Mouse (Mus musculus) megakaryocyte progenitor cell, adult 5-6 weeks (primary cell): ENCODE measurements around the gene Ppfibp1. TPM values are rescaled to one million over a fixed set of nuclear protein-coding genes. Genes with fewer than 3 reads are reported as not detected.

Experiments used
- ATAC-seq: replicated peaks from 2 replicates; pipeline ENCODE4 v1.8.0; 2016; ENCODE audit warnings: mild to moderate bottlenecking, moderate TSS enrichment, inconsistent platforms; ENCODE audit not compliant: poor library complexity
- total RNA-seq, 2 experiments: library from RNA; stranded (forward) in 1 of 2; stranded (reverse) in 1 of 2; fragments of 157-497, 149-512 nt in 1 of 2; fragments of 200-1000 nt in 1 of 2; gene quantifications; 2 replicates each; pipeline versions ENCODE4 v1.2.3 to v1.2.4; 2015 to 2017

The Ppfibp1 gene
- total RNA-seq, 2 experiments from 2014 or later = 6.8 to 9.8 TPM

DNA sequence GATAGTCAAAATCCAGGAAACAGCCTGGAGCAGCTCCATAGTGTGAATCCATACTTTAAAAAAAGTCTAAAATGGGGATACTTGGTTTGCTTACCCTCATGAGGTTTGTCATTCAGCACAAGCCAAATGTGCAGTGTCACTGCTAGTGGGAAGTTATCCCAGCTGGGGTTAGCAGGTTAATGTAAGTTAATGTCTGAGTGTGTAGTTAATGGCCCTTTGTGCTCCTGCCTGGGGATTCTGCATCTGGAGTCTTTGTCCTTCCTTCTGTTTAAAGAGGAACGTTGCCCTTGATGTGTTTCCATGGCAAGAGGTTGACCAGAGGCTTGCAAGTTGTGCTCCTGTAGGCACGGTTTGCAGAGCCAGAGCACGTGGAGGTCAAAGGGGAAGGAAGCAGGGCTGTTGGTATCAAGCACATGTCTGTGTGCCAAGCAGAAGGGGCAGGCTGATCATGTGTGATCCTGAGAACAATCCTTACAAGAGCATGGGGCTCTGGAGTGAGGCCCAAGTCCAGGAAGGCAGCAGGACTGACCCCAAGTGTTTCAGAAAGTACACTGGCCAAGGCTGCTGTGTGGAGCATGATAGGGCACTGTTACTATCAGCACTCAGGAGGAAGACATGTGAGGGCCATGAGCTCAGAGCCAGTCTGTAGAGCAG, 24.7 kb downstream of the Ppfibp1 start:
- peak; percentile 58 for ATAC-seq

GRCm38 (mm10) chr6:146913489-146914198, 25.4 kb downstream of the Ppfibp1 start:
- peak; percentile 41 for ATAC-seq

DNA sequence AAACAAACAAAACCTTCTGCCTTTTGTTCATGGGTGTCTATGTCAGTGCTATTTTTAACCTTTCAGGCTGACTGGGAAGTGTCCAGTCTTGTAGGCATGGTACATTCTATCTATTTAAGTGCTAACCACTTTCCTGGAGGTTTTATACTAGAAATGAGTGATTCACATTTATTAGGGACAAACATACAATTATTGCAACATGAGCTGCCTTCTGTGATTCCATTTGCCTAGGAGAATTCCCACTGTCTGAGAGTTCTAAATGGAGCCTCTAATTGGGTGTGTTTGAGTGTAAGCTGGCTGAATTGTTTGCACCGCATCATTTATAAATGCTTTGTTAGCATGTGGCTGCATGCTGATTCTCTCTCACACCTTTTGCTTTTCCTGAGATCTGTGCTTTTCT, 27.5 kb downstream of the Ppfibp1 start:
- no peak for ATAC-seq

DNA sequence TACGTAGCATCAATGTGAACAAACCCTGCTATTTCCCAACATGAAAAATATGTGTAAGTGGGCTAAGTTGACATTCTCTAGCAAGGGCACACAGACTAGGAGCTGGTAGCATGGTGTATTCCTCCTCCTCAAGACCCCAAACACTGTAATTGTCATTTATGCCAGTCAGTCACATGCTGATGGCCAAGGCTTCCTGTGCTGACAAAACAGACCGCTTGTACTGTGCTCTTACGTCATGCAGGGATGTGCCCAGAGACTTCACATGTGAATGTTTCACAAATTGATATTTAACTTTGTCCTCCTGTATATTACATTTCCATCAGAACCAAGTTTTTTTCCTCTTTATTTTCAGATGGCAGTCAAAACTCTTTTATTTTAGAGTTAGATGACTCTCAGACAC, 29.1 kb downstream of the Ppfibp1 start:
- no peak for ATAC-seq

- no peak for ATAC-seq
Measured at GRCm38 (mm10) chr6:146918341-146918740, 30.1 kb downstream of the Ppfibp1 start.

GRCm38 (mm10) chr6:146926415-146926980, 38.2 kb downstream of the Ppfibp1 start:
- no peak for ATAC-seq

- no peak for ATAC-seq
Measured at GRCm38 (mm10) chr6:146928108-146928507, 39.8 kb downstream of the Ppfibp1 start.

- ATAC-seq = no peak
Measured at GRCm38 (mm10) chr6:146929031-146929430, 40.7 kb downstream of the Ppfibp1 start.

DNA sequence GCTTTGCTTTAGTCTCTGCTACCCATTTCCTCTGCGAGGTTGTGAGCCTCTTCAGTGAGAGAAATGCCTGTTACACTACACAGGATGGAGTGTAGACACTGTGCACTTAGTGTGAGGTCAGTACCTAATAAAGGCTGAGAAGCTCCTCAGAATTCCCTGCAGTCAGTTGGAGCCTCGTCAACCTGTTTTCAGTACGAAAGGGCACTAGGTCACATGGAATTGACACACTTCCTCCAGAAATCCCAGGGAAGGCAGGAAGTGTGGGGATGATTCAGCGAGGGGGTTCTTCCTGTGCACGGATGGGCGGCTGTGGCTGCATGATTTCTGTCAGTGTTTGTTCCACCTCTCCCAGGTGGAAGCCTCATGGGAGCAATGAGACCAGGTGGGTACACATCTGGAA, 44.8 kb downstream of the Ppfibp1 start:
- no peak for ATAC-seq

GRCm38 (mm10) chr6:146935957-146936356, 47.7 kb downstream of the Ppfibp1 start:
- no peak for ATAC-seq

GRCm38 (mm10) chr6:146939026-146939425, 50.7 kb downstream of the Ppfibp1 start:
- ATAC-seq = no peak

DNA sequence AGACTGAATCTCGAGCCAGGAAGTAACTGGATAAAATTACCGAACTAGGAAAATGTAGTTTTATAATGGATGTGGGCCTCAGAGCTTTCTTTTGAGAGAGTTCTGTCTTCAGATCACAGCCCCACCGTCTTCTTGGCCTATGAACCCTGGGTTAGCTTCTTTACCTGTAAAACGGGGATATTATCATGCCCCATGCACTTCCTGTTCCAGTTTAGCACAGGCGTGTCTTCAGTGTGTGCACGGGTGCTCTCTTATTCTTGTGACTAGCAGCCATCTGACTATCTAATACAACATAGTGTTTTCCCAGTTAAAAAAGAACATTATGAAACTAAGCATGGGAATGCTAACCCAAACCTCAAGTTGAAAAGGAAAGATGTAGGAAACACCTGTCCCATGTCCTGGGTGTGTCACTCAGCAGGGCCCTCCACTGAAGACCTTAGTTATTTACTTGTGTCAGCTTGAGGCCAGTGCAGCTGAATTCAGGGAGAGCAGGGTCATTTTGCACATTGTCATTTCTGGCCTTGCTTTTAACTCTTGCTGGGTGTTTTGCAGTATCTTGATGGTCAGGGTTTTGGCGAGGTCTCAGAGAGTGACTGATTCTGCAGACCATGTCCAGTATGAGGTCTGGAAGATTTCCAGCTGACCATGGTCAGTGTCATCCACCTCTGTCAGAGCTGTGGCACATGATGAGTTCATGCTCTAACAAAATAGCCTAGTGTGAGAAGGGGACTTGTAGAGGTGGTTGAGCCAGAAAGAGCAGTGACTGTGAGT, 53.4 kb downstream of the Ppfibp1 start:
- no peak for ATAC-seq

DNA sequence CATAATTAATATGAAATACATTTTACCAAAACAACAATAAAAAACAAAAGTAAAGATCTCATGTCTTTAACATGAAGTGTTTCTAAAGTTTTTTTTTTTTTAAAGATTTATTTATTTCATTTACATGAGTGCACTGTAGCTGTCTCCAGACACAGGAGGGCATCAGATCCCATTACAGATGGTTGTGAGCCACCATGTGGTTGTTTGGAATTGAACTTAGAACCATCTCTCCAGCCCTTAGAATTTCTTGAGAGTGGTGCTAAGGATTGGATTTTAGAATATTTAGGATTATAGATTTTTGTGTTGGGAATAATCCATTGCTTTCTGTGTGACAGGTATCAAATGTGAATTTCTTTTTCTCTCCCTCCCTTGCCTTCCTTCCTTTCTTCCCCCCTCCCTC, 55.7 kb downstream of the Ppfibp1 start:
- ATAC-seq = no peak

GRCm38 (mm10) chr6:146944830-146945229, 56.5 kb downstream of the Ppfibp1 start:
- ATAC-seq = no peak

GRCm38 (mm10) chr6:146946327-146947029, 58.2 kb downstream of the Ppfibp1 start:
- ATAC-seq = peak; percentile 40

DNA sequence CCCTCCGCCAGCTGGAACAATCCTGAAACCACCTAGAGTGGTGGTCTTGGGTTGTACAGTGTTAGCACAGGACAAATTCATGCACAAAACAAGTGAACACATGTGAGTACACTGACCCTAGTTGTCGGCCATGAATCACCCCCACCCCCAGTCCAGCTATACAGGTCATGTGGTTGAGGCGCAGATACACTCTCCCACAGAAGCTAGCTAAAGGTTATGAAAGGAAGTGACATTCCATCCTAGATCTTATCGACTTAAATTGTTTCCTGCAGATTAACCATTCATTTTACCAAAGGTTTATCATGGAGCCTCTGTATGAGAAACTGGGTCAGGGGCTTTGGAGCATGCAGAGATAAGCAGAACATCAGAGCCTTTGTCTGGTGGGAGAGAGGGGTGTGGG, 58.9 kb downstream of the Ppfibp1 start:
- ATAC-seq = no peak

- ATAC-seq = peak; percentile 41; the same call in 1 of the 2 replicates
Measured at GRCm38 (mm10) chr6:146949682-146950453, 61.6 kb downstream of the Ppfibp1 start.

GRCm38 (mm10) chr6:146950454-146950832, 62.2 kb downstream of the Ppfibp1 start:
- no peak for ATAC-seq

- no peak for ATAC-seq
Measured at GRCm38 (mm10) chr6:146954258-146954657, 66.0 kb downstream of the Ppfibp1 start, which contains the start of gene 1700034J05Rik. 1700034J05Rik (minus strand) TSS chr6:146954422.

GRCm38 (mm10) chr6:146955475-146955874, 67.2 kb downstream of the Ppfibp1 start:
- peak; percentile 48; the same call in 1 of the 2 replicates for ATAC-seq
